Mouse (Mus musculus) kidney, embryonic 14.5 days (tissue): Measurements from ENCODE around the gene Phf5a. TPM values are rescaled to one million over a fixed set of nuclear protein-coding genes. Genes with fewer than 3 reads are reported as not detected.
A peak's percentile ranks its signal among the peaks of the same experiment; 100 is the strongest.

ENCODE experiments used
- ATAC-seq: fragments of 200-750 bp; cut with Nextera tagmentation; 2 replicates; pipeline ENCODE4 v1.8.0; 2017; ENCODE audit warnings: moderate number of reproducible peaks, mild to moderate bottlenecking, moderate TSS enrichment, moderate library complexity; ENCODE audit not compliant: low FRiP score, low TSS enrichment
- H3K27ac ChIP-seq: fragments of 300-500 bp; sonication (generic); 2 replicates; pipeline ENCODE4 v1.5.1; 2014; ENCODE audit warnings: low read depth, mild to moderate bottlenecking, low read length, moderate library complexity, mixed read lengths
- H3K27me3 ChIP-seq: fragments of 300-500 bp; sonication (generic); 2 replicates; pipeline ENCODE4 v1.6.1; 2014; ENCODE audit warnings: mild to moderate bottlenecking, low read length; ENCODE audit not compliant: control insufficient read depth, insufficient read depth
- H3K36me3 ChIP-seq: fragments of 300-500 bp; sonication (generic); 2 replicates; pipeline ENCODE4 v1.6.1; 2014; ENCODE audit warnings: low read length, mixed read lengths; ENCODE audit not compliant: control insufficient read depth, insufficient read depth
- H3K4me1 ChIP-seq: fragments of 300-500 bp; sonication (generic); 2 replicates; pipeline ENCODE4 v1.6.1; 2014; ENCODE audit warnings: low read length, mixed read lengths; ENCODE audit not compliant: control insufficient read depth, insufficient read depth
- H3K4me2 ChIP-seq: fragments of 300-500 bp; sonication (generic); replicated peaks from 2 replicates; pipeline ENCODE4 v1.6.1; 2014; ENCODE audit warnings: low read depth, mild to moderate bottlenecking, low read length
- H3K4me3 ChIP-seq: fragments of 300-500 bp; sonication (generic); 2 replicates; pipeline ENCODE4 v1.5.1; 2014; ENCODE audit warnings: mild to moderate bottlenecking, low read length
- H3K9ac ChIP-seq: fragments of 300-500 bp; sonication (generic); 2 replicates; pipeline ENCODE4 v1.6.1; 2014; ENCODE audit warnings: low read depth, mild to moderate bottlenecking, low read length, moderate library complexity
- H3K9me3 ChIP-seq: fragments of 300-500 bp; sonication (generic); 2 replicates; pipeline ENCODE4 v1.6.1; 2016; ENCODE audit warnings: low read length; ENCODE audit not compliant: control insufficient read depth
- WGBS: fragments of 180-500 bp; shearing (Covaris S2); extraction: QIAGEN DNeasy Blood & Tissue Kit; methylation state at CpG from one replicate; pipeline ENCODE4 v1.1.7; 2014; 5-methylcytosine and 5-hydroxymethylcytosine counted together
- polyA plus RNA-seq: library from polyadenylated mRNA; unstranded; fragments of >200 nt; fragmentation: Nextera tagmentation; extraction: Ambion mirVana; gene quantifications from 2 replicates; pipeline ENCODE4 v1.2.1, GENCODE M21; 2014

Gene Phf5a
- polyA plus RNA-seq, 1 experiment from 2014 or later, result 192 TPM

- ATAC-seq, result 0 out of 2 replicates have a peak, but pooled peaks have one; percentile 21
- Histone ChIP-seq H3K9me3 (no peaks in the 10 kb centered on the region), H3K36me3 (peaks cover 44% of the 10 kb centered on the region), H3K27me3 (no peaks in the 10 kb centered on the region), H3K4me1 (peaks cover 8% of the 10 kb centered on the region; the same call in 1 of the 2 replicates), H3K4me2 (no peak overlapping the region), H3K27ac (no peak overlapping the region), H3K4me3 (no peak overlapping the region), H3K9ac (no peak overlapping the region)
- 84% methylated on average over 9 of the region's 9 CpGs for WGBS
Measured at GRCm38 (mm10) chr15:81846755-81847154, 25.0 kb downstream of the Phf5a start.

- H3K27me3 ChIP-seq, result no peaks in the 10 kb centered on the region
- H3K4me3 ChIP-seq, result no peak overlapping the region
- peaks cover 33% of the 10 kb centered on the region for H3K36me3 ChIP-seq
- 0 out of 2 replicates have a peak overlapping the region, but pooled peaks have one; percentile 34 for H3K9ac ChIP-seq
- no peak overlapping the region for H3K4me2 ChIP-seq
- peaks cover 8% of the 10 kb centered on the region; the same call in 1 of the 2 replicates for H3K4me1 ChIP-seq
- ATAC-seq, result no peak
- H3K9me3 ChIP-seq, result no peaks in the 10 kb centered on the region
- H3K27ac ChIP-seq, result peak overlapping the region; percentile 24; the same call in 1 of the 2 replicates
- WGBS, result 16% methylated on average over 4 of the region's 4 CpGs
Measured at GRCm38 (mm10) chr15:81845724-81846123, 26.0 kb downstream of the Phf5a start.

GRCm38 (mm10) chr15:81845033-81845625 lies 26.6 kb downstream of the Phf5a start:
- Histone ChIP-seq H3K36me3 (peaks cover 27% of the 10 kb centered on the region), H3K4me2 (no peak overlapping the region), H3K27me3 (no peaks in the 10 kb centered on the region), H3K27ac (peak overlapping the region; percentile 24; the same call in 1 of the 2 replicates), H3K4me1 (peaks cover 8% of the 10 kb centered on the region; the same call in 1 of the 2 replicates), H3K9ac (no peak overlapping the region), H3K4me3 (no peak overlapping the region), H3K9me3 (no peaks in the 10 kb centered on the region)
- no peak; the same call in 1 of the 2 replicates for ATAC-seq
- WGBS, result 52% methylated on average over 5 of the region's 5 CpGs

GRCm38 (mm10) chr15:81842275-81842674 lies 29.4 kb downstream of the Phf5a start:
- Histone ChIP-seq H3K9me3 (no peaks in the 10 kb centered on the region), H3K36me3 (peaks cover 6% of the 10 kb centered on the region; the same call in 1 of the 2 replicates), H3K4me2 (no peak overlapping the region), H3K9ac (no peak overlapping the region), H3K4me1 (peaks cover 8% of the 10 kb centered on the region; the same call in 1 of the 2 replicates), H3K4me3 (no peak overlapping the region), H3K27me3 (no peaks in the 10 kb centered on the region), H3K27ac (no peak overlapping the region)
- WGBS, result 92% methylated on average over 7 of the region's 7 CpGs
- ATAC-seq, result no peak

- H3K9ac ChIP-seq, result no peak overlapping the region
- H3K4me1 ChIP-seq, result peaks cover 7% of the 10 kb centered on the region
- H3K9me3 ChIP-seq, result no peaks in the 10 kb centered on the region
- H3K27ac ChIP-seq, result no peak overlapping the region
- H3K36me3 ChIP-seq, result no peaks in the 10 kb centered on the region
- H3K4me2 ChIP-seq, result no peak overlapping the region
- no peak overlapping the region for H3K4me3 ChIP-seq
- WGBS, result 89% methylated on average over 7 of the region's 7 CpGs
- ATAC-seq, result no peak
- H3K27me3 ChIP-seq, result no peaks in the 10 kb centered on the region
Measured at GRCm38 (mm10) chr15:81840306-81840705, 31.4 kb downstream of the Phf5a start.

- Histone ChIP-seq H3K9ac (no peak overlapping the region), H3K4me3 (no peak overlapping the region), H3K27me3 (no peaks in the 10 kb centered on the region), H3K27ac (no peak overlapping the region), H3K4me1 (peaks cover 7% of the 10 kb centered on the region), H3K9me3 (no peaks in the 10 kb centered on the region), H3K4me2 (no peak overlapping the region), H3K36me3 (no peaks in the 10 kb centered on the region)
- 62% methylated on average over 5 of the region's 5 CpGs for WGBS
- no peak for ATAC-seq
Measured at GRCm38 (mm10) chr15:81839634-81840033, 32.1 kb downstream of the Phf5a start.

DNA sequence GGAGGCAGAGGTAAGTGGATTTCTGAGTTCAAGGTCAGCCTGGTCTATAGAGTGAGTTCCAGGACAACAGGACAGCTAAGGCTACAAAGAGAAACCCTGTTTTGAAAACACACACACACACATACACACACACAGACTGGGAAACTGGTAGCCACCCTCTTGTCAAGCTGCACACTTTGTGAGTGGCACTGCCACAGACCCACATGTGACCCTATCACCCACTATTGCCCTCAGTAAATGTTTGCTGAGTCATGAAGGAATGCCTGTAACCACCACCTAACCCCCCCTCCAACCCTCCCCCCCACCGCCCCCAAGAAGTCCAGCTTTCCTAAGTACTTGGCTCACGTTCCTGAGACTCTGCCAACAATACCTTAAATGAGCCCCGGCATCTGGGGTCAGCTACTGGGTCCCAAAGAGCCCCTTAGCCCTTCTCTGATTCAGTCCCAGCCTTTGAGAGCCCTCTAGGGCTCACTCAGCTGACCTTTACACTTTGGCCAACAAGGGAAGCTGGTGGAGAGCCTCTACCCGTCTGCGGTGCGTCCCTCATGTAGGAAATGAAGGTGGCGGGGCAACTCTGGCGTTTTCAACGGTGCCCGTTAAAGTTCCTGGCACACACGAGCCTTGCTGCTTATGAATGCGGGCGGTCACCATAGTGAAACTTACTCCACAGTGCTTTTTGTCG lies 33.0 kb downstream of the Phf5a start:
- Histone ChIP-seq H3K27me3 (no peaks in the 10 kb centered on the region), H3K9me3 (no peaks in the 10 kb centered on the region), H3K36me3 (no peaks in the 10 kb centered on the region), H3K9ac (no peak overlapping the region), H3K4me3 (no peak overlapping the region), H3K27ac (no peak overlapping the region), H3K4me2 (no peak overlapping the region), H3K4me1 (peaks cover 7% of the 10 kb centered on the region)
- WGBS, result 73% methylated on average over 14 of the region's 14 CpGs
- no peak for ATAC-seq

DNA sequence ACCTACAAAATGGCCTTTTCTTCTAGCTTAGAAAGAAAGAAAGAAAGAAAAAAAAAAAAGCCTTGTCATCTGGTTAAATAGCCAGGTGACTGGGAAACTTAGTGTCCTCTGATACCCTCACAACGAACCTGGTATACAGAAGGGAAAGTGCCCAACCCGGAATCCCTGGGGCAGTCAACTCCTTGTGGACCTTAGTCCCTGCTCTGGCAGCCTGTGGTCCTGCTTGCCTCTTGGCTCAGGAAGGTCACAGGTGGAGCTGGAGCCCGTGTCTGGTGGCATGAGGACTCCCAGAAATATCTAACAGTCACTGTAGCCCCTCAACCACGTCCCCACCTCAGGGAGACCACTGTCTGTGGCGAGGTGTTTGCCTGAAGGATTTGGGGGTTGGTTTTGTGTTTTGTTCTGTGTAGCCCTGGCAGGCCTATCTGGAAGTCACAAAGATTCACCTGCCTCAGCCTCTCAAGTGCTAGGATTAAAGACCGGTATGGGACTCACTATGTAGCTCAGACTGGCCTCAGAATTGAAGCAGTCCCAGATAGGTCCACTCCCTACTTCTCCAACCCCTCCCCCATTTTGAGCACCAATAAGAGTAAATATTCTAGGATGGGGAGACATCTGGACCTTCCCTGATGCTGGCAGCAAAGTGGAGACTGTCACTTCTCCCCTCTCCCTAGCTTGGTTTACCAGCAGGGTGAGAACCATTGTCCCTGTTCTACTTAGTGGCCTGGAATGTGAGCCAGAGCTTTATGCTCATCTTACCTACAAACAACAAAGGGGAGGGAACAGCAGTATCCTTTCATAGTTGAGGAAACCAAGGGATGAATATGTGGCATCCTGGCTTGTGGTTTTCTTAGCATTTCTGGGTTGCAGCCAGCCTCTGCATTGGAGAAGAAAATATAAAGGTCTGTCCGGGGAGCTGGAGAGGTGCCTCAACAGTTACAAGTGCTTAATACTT lies 34.5 kb downstream of the Phf5a start:
- Histone ChIP-seq H3K36me3 (no peaks in the 10 kb centered on the region), H3K27ac (no peak overlapping the region), H3K9ac (no peak overlapping the region), H3K27me3 (no peaks in the 10 kb centered on the region), H3K4me2 (no peak overlapping the region; the same call in 1 of the 2 replicates), H3K9me3 (no peaks in the 10 kb centered on the region), H3K4me1 (peaks cover 7% of the 10 kb centered on the region), H3K4me3 (no peak overlapping the region)
- WGBS, result 57% methylated on average over 7 of the region's 7 CpGs
- no peak for ATAC-seq
